Mouse (Mus musculus) megakaryocyte-erythroid progenitor cell, adult 5-6 weeks (primary cell): ENCODE measurements around the gene Lrrc4. TPM values are rescaled to one million over a fixed set of nuclear protein-coding genes. Genes with fewer than 3 reads are reported as not detected.

Experiments used
- ATAC-seq: replicated peaks from 2 replicates; pipeline ENCODE4 v1.8.0; 2016; ENCODE audit warnings: mild to moderate bottlenecking, inconsistent platforms; ENCODE audit not compliant: severe bottlenecking, poor library complexity, low FRiP score, low TSS enrichment
- total RNA-seq, 2 experiments: library from RNA; stranded (forward) in 1 of 2; stranded (reverse) in 1 of 2; fragments of 200-1000, 215-1000 nt in 1 of 2; fragments of >200 nt in 1 of 2; fragmentation: Nextera tagmentation in 1 of 2; gene quantifications; 2 replicates each; pipeline ENCODE4 v1.2.3; 2014 to 2017

Gene Lrrc4
- total RNA-seq, 2 experiments from 2014 or later, result 0.05 TPM; not detected in 1

GRCm38 (mm10) chr6:28642909-28643308 is 188.6 kb downstream of the Lrrc4 start:
- no peak for ATAC-seq

- ATAC-seq, result no peak
Measured at GRCm38 (mm10) chr6:28640088-28640487, 191.5 kb downstream of the Lrrc4 start.

- peak; percentile 69 for ATAC-seq
Measured at GRCm38 (mm10) chr6:28635531-28636348, 195.8 kb downstream of the Lrrc4 start.

- no peak for ATAC-seq
Measured at GRCm38 (mm10) chr6:28635092-28635491, 196.5 kb downstream of the Lrrc4 start.

- ATAC-seq, result no peak
Measured at GRCm38 (mm10) chr6:28633656-28634055, 197.9 kb downstream of the Lrrc4 start.

- no peak for ATAC-seq
Measured at GRCm38 (mm10) chr6:28633120-28633519, 198.4 kb downstream of the Lrrc4 start.

- ATAC-seq, result no peak
Measured at GRCm38 (mm10) chr6:28630926-28631325, 200.6 kb downstream of the Lrrc4 start.

GRCm38 (mm10) chr6:28629866-28630265 is 201.7 kb downstream of the Lrrc4 start:
- ATAC-seq, result no peak

- peak; percentile 99 for ATAC-seq
Measured at GRCm38 (mm10) chr6:28628408-28628807, 203.1 kb downstream of the Lrrc4 start.

GRCm38 (mm10) chr6:28622963-28623362 is 208.6 kb downstream of the Lrrc4 start:
- ATAC-seq, result no peak

- ATAC-seq, result 0 out of 2 replicates have a peak, but pooled peaks have one; percentile 40
Measured at GRCm38 (mm10) chr6:28622522-28622921, 209.0 kb downstream of the Lrrc4 start.

- 0 out of 2 replicates have a peak, but pooled peaks have one; percentile 15 for ATAC-seq
Measured at GRCm38 (mm10) chr6:28621961-28622360, 209.6 kb downstream of the Lrrc4 start.

- ATAC-seq, result no peak
Measured at GRCm38 (mm10) chr6:28621431-28621830, 210.1 kb downstream of the Lrrc4 start.

- ATAC-seq, result 0 out of 2 replicates have a peak, but pooled peaks have one; percentile 15
Measured at GRCm38 (mm10) chr6:28618751-28619153, 212.8 kb downstream of the Lrrc4 start.

- ATAC-seq, result no peak
Measured at GRCm38 (mm10) chr6:28618299-28618698, 213.2 kb downstream of the Lrrc4 start.

- no peak for ATAC-seq
Measured at GRCm38 (mm10) chr6:28615966-28616365, 215.6 kb downstream of the Lrrc4 start.

- no peak for ATAC-seq
Measured at GRCm38 (mm10) chr6:28615408-28615807, 216.1 kb downstream of the Lrrc4 start.

GRCm38 (mm10) chr6:28614856-28615255 is 216.7 kb downstream of the Lrrc4 start:
- no peak for ATAC-seq

- ATAC-seq, result no peak
Measured at GRCm38 (mm10) chr6:28613441-28613840, 218.1 kb downstream of the Lrrc4 start.
